Mouse (Mus musculus): ENCODE measurements around the gene Prickle4.

DNA sequence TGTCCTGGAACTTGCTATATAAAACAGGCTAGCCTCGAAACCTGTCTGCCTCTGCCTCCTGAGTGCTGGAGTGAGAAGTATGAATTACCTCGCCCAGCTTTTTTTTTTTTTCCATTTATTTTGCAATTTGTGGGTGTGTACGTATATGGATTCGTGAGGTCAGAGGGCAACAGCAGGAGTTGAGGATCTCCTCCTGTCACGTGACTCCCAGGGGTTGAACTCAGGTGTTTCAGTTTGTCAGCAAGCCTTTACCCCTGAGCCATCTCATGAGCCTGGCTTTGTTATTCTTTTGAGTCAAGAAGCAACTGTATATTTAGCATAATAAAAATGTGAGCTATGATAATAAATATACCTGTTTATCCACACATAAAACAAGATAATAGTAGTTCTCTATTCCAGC, 38.8 kb downstream of the Prickle4 start:
- TF ChIP-seq CTCF (IDR thresholded peaks at IDR 0.05; ENCODE audit: low read depth) (no peak), EP300 (IDR thresholded peaks at IDR 0.05; ENCODE audit: low read depth) (no peak)
